Mouse (Mus musculus) stomach, postnatal 0 days (tissue): Measurements from ENCODE around the gene Taf1c. TPM values are rescaled to one million over a fixed set of nuclear protein-coding genes. Genes with fewer than 3 reads are reported as not detected.

Experiments
- ATAC-seq: fragments of 200-750 bp; cut with Nextera tagmentation; 2 replicates; pipeline ENCODE4 v1.8.0; 2017; ENCODE audit not compliant: low FRiP score, low TSS enrichment
- DNase-seq: peaks from one replicate; pipeline ENCODE4 v3.0.0-alpha.2; 2016; ENCODE audit warnings: low spot score
- H3K27ac ChIP-seq: fragments of 300-500 bp; sonication (generic); replicated peaks from 2 replicates; pipeline ENCODE4 v1.5.1; 2014; ENCODE audit warnings: mild to moderate bottlenecking, control low read depth
- H3K27me3 ChIP-seq: fragments of 300-500 bp; sonication (generic); 2 replicates; pipeline ENCODE4 v1.6.1; 2014; ENCODE audit warnings: low read length; ENCODE audit not compliant: control insufficient read depth, insufficient read depth
- H3K36me3 ChIP-seq: fragments of 300-500 bp; sonication (generic); 2 replicates; pipeline ENCODE4 v1.6.1; 2014; ENCODE audit warnings: low read length, mixed read lengths; ENCODE audit not compliant: control insufficient read depth, insufficient read depth
- H3K4me1 ChIP-seq: fragments of 300-500 bp; sonication (generic); replicated peaks from 2 replicates; pipeline ENCODE4 v1.6.1; 2014; ENCODE audit warnings: antibody characterized with exemption; ENCODE audit not compliant: control insufficient read depth, insufficient read depth
- H3K4me2 ChIP-seq: fragments of 300-500 bp; sonication (generic); replicated peaks from 2 replicates; pipeline ENCODE4 v1.6.1; 2014; ENCODE audit warnings: low read depth, mild to moderate bottlenecking, control low read depth, moderate library complexity
- H3K4me3 ChIP-seq: fragments of 300-500 bp; sonication (generic); 2 replicates; pipeline ENCODE4 v1.5.1; 2014; ENCODE audit warnings: low read depth, low read length, control low read depth
- H3K9ac ChIP-seq: fragments of 300-500 bp; sonication (generic); 2 replicates; pipeline ENCODE4 v1.6.1; 2014; ENCODE audit warnings: mild to moderate bottlenecking, low read length, control low read depth, mixed read lengths
- H3K9me3 ChIP-seq: fragments of 300-500 bp; sonication (generic); 2 replicates; pipeline ENCODE4 v1.6.1; 2016; ENCODE audit warnings: low read length; ENCODE audit not compliant: control insufficient read depth
- CTCF ChIP-seq: IDR thresholded peaks from 2 replicates; pipeline ENCODE4 v1.5.1; 2016; ENCODE audit warnings: antibody characterized with exemption, low read depth, mild to moderate bottlenecking, moderate library complexity
- EP300 ChIP-seq: optimal IDR thresholded peaks from 2 replicates; pipeline ENCODE3; 2016; ENCODE audit warnings: antibody characterized with exemption
- WGBS: fragments of 180-500 bp; shearing (Covaris S2); extraction: QIAGEN DNeasy Blood & Tissue Kit; methylation state at CpG from one replicate; pipeline ENCODE4 v1.1.7; 2014; 5-methylcytosine and 5-hydroxymethylcytosine counted together
- polyA plus RNA-seq: library from polyadenylated mRNA; unstranded; fragments of >200 nt; fragmentation: Nextera tagmentation; extraction: Ambion mirVana; gene quantifications from 2 replicates; pipeline ENCODE4 v1.2.1, GENCODE M21; 2015

Taf1c gene
- polyA plus RNA-seq, 1 experiment from 2014 or later: 5.9 TPM

GRCm38 (mm10) chr8:119557821-119558602 is 47.0 kb downstream of the Taf1c start:
- Histone ChIP-seq H3K4me1 (peaks cover 2% of the 10 kb centered on the region; the same call in 1 of the 2 replicates), H3K4me3 (peak overlapping the region; percentile 76), H3K27me3 (no peaks in the 10 kb centered on the region), H3K9ac (peak overlapping the region; percentile 96), H3K36me3 (peaks cover 3% of the 10 kb centered on the region; the same call in 1 of the 2 replicates), H3K4me2 (peak overlapping the region; percentile 70), H3K9me3 (no peaks in the 10 kb centered on the region), H3K27ac (peak overlapping the region; percentile 98)
- under 1% methylated on average over 54 of the region's 55 CpGs for WGBS
- TF ChIP-seq CTCF (0 out of 2 replicates have a peak, but pooled peaks have one; percentile 2), EP300 (no peak)
- peak; percentile 88 for ATAC-seq
- peak; percentile 84 for DNase-seq

GRCm38 (mm10) chr8:119557132-119557531 is 47.9 kb downstream of the Taf1c start:
- Histone ChIP-seq H3K9me3 (no peaks in the 10 kb centered on the region), H3K9ac (0 out of 2 replicates have a peak overlapping the region, but pooled peaks have one; percentile 35), H3K36me3 (0 out of 2 replicates have a peak, but pooled peaks cover under 1% of the 10 kb centered on the region), H3K4me1 (peaks cover 4% of the 10 kb centered on the region; the same call in 1 of the 2 replicates), H3K4me3 (peak overlapping the region; percentile 76; the same call in 1 of the 2 replicates), H3K4me2 (peak overlapping the region; percentile 70), H3K27ac (no peak overlapping the region), H3K27me3 (no peaks in the 10 kb centered on the region)
- TF ChIP-seq EP300 (no peak), CTCF (no peak)
- ATAC-seq (no peak), DNase-seq (no peak)
- WGBS: 64% methylated on average over 9 of the region's 9 CpGs

GRCm38 (mm10) chr8:119555861-119556260 is 49.2 kb downstream of the Taf1c start:
- WGBS: 64% methylated on average over 6 of the region's 6 CpGs
- Histone ChIP-seq H3K4me1 (peaks cover 4% of the 10 kb centered on the region; the same call in 1 of the 2 replicates), H3K9ac (no peak overlapping the region), H3K4me2 (no peak overlapping the region), H3K36me3 (no peaks in the 10 kb centered on the region), H3K9me3 (no peaks in the 10 kb centered on the region), H3K4me3 (no peak overlapping the region), H3K27me3 (no peaks in the 10 kb centered on the region), H3K27ac (no peak overlapping the region)
- no peak for DNase-seq
- no peak for TF ChIP-seq EP300
- TF ChIP-seq CTCF: no peak
- no peak for ATAC-seq

DNA sequence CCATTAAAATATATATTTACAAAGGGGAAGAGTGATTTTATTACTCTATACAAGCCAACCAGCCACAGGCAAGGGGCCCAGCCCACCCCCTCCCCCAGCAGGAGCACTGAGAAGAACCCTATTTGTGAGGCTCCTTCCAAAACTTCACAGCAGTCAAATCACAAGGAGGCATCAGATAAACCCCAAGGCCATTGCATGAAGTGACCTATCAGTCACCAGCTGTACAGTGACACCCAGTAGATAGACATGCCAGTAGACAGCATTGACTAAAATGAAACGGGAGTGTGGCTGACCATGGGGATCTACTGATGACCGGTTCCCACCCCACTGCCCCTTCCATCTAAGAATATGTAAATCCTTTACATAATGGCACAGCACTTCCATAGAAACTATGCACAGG is 52.1 kb downstream of the Taf1c start:
- TF ChIP-seq EP300 (no peak), CTCF (no peak)
- Histone ChIP-seq H3K4me3 (no peak overlapping the region), H3K27ac (no peak overlapping the region; the same call in 1 of the 2 replicates), H3K9ac (no peak overlapping the region), H3K4me2 (no peak overlapping the region), H3K4me1 (peaks cover 4% of the 10 kb centered on the region; the same call in 1 of the 2 replicates), H3K36me3 (no peaks in the 10 kb centered on the region), H3K9me3 (no peaks in the 10 kb centered on the region), H3K27me3 (no peaks in the 10 kb centered on the region)
- 68% methylated on average over 2 of the region's 2 CpGs for WGBS
- no peak for ATAC-seq
- DNase-seq: no peak

DNA sequence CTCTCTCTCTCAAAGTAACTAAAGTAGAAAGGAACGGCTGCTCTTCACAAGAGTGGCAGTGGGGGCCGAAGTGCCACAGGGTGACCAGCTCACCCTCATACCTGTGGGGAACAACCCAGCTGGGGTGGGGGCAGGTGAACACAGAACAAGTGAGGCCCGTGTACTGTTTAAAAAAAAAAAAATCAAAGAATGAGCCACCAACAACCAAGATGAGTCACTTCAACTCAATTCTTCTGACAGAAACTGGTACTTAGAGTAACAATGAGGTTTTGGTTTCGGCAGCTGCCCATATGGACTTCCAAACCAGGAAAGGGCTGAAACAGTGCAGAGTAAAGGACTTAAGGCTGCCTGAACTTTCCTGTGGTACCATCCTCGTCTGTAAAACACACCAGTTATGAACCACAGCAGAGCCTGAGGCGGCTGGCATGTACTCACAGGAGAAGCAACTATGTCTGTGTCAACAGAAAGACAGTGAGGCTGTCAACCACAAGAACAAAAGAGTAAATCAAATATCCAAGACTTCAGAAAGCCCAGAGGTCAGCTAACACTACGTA is 56.4 kb downstream of the Taf1c start:
- 49% methylated on average over 7 of the region's 7 CpGs for WGBS
- no peak overlapping the region for H3K4me2 ChIP-seq
- no peak for ATAC-seq
- DNase-seq: no peak
- no peaks in the 10 kb centered on the region for H3K9me3 ChIP-seq
- H3K27ac ChIP-seq: 0 out of 2 replicates have a peak overlapping the region, but pooled peaks have one; percentile 18
- no peak overlapping the region for H3K9ac ChIP-seq
- H3K4me1 ChIP-seq: peaks cover 2% of the 10 kb centered on the region; the same call in 1 of the 2 replicates
- H3K27me3 ChIP-seq: no peaks in the 10 kb centered on the region
- no peak for TF ChIP-seq EP300
- no peak for TF ChIP-seq CTCF
- H3K4me3 ChIP-seq: no peak overlapping the region
- peaks cover 6% of the 10 kb centered on the region; the same call in 1 of the 2 replicates for H3K36me3 ChIP-seq

Other genes starting within 250 kb of the Taf1c start
- 22.0 and 24.0 TPM in 2 replicates for gene Mlycd, start 210.3 kb downstream of the Taf1c start, polyA plus RNA-seq
- gene Osgin1, start 171.1 kb downstream of the Taf1c start, polyA plus RNA-seq: 11.4 and 14.5 TPM in 2 replicates
- gene Necab2, start 158.5 kb downstream of the Taf1c start, polyA plus RNA-seq: 1.5 and 1.6 TPM in 2 replicates
- gene Slc38a8, start 103.5 kb downstream of the Taf1c start, polyA plus RNA-seq: not detected in 2 replicates
- gene Mbtps1, start 46.5 kb downstream of the Taf1c start, polyA plus RNA-seq: 37.1 and 38.4 TPM in 2 replicates
- gene Hsdl1, start 30.0 kb downstream of the Taf1c start, polyA plus RNA-seq: 21.3 and 21.4 TPM in 2 replicates
- gene Dnaaf1, start 30.0 kb downstream of the Taf1c start, polyA plus RNA-seq: 0.24 and 0.30 TPM in 2 replicates
- not detected in 2 replicates for gene Adad2, start 7.5 kb upstream of the Taf1c start, polyA plus RNA-seq
- 0.49 and 0.52 TPM in 2 replicates for gene Kcng4, start 30.5 kb upstream of the Taf1c start, polyA plus RNA-seq
- gene Wfdc1, start 61.1 kb upstream of the Taf1c start, polyA plus RNA-seq: 58.0 and 61.0 TPM in 2 replicates
- 7.7 and 8.8 TPM in 2 replicates for gene Atp2c2, start 94.8 kb upstream of the Taf1c start, polyA plus RNA-seq
- 9.1 and 10.7 TPM in 2 replicates for gene Tldc1, start 173.2 kb upstream of the Taf1c start, polyA plus RNA-seq
- 100 and 106 TPM in 2 replicates for gene Cotl1, start 235.3 kb upstream of the Taf1c start, polyA plus RNA-seq